Mouse (Mus musculus) cerebellum, postnatal 36 days (tissue): ENCODE results near the gene Gm10282.
A peak's percentile ranks its signal among the peaks of the same experiment; 100 is the strongest.

Source experiments
- DNase-seq, 2 experiments: peaks; one replicate each; pipeline ENCODE4 v3.0.0; 2021 to 2022; ENCODE audit warnings: mixed read lengths in 2 of 2

Gene Gm10282

GRCm38 (mm10) chr8:72305210-72305905, at the start of gene Gm10282:
TSS of gene Gm10282 (minus strand) at chr8:72305260.
- DNase-seq: no peak

DNA sequence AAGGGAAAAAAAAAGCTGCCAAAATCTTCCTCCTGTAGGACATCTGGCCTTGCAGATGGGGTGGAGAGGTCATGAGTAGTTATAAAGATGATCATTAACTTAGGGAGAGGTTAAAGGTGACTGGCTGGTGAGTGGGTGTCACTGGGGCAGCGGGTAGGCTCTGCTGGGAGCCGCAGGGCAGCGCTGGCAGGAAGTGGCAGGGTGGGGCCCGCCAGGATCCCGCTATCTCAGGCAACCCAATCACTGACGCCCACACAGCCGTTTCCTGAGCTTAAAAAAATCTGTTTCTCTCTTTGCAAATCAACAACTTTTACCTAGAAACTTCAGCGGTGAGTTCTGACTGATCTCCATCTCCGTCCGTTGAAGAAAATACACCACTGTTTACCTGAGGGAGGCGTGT, 49.2 kb upstream of the Gm10282 start:
- DNase-seq: no peak

- no peak for DNase-seq
Observed at GRCm38 (mm10) chr8:72353700-72354045, 48.6 kb upstream of the Gm10282 start.

- no peak for DNase-seq
Observed at GRCm38 (mm10) chr8:72352951-72353699, 48.1 kb upstream of the Gm10282 start.

DNA sequence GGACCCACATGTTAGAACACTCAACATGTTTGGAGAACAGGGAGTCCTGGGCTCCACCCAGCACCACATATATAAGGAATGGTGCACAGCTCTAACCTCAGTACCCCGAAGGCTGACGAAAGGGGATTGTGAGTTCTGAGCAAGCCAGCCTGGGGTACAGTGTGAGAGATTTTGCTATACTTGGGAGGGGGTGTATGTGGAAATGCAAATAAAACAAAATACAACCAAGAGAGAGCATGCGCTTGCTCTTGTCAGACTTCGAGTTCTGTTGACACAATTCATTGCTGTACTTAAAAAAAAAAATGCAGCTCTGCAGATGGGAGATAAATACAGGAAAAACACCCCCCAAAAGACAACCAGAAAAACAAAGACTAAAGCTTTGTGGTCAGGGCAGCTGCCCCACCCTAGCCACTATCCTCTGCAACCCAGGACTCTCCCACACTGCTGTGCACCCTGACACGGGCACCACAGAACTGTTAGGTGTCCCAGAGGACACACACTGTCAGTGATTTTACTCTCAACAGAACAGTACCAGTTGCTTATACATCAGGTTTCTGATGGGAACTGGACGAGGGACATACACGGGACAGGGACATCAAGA, 46.4 kb upstream of the Gm10282 start:
- no peak for DNase-seq

DNA sequence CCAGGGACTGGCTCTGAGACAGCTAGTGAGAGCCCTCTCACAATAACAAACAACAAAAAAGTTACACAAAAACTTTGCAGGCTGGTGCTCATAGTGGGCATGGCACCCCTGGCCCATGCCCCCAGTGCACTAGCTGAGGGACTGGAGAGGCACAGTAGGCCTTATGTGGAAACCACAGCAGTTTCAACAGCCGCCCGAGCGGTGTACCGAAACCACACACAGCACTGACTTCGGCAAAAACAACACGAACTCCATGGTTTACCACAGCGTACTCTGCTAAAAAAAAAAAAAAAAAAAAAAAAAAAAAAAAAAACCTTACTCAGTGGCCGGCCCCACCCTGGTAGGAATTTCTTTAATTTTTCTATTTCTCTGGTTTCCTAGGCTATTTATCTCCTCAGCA, 45.7 kb upstream of the Gm10282 start:
- DNase-seq: no peak

GRCm38 (mm10) chr8:72349838-72350237, 44.8 kb upstream of the Gm10282 start:
- no peak for DNase-seq

GRCm38 (mm10) chr8:72348956-72349355, 43.9 kb upstream of the Gm10282 start:
- no peak for DNase-seq

- DNase-seq: no peak
Observed at GRCm38 (mm10) chr8:72348114-72348513, 43.1 kb upstream of the Gm10282 start.

DNA sequence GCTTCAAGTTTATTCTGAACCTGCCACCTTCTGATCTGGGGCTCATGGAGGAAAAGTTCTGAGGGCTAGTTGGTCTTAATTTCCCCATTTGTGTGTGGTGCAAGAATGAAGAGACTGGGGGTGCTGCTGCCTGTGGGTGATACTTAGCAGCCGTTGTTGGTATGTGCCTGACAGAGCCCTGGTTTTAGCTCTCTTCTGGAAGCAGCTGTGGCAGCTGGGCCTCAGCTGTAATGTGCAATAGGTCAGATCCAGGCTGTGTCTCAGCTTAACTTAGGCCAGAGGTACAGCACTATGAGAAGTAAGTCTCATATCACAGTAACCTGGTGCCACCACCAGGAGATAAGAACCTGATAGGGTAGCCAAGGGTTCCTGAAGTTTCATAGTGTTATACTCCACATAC, 42.5 kb upstream of the Gm10282 start:
- no peak for DNase-seq

GRCm38 (mm10) chr8:72343725-72344124, 38.7 kb upstream of the Gm10282 start:
- no peak for DNase-seq

GRCm38 (mm10) chr8:72342556-72343300, 37.7 kb upstream of the Gm10282 start:
- DNase-seq: peak in 1 of 2 experiments; percentile 13

DNA sequence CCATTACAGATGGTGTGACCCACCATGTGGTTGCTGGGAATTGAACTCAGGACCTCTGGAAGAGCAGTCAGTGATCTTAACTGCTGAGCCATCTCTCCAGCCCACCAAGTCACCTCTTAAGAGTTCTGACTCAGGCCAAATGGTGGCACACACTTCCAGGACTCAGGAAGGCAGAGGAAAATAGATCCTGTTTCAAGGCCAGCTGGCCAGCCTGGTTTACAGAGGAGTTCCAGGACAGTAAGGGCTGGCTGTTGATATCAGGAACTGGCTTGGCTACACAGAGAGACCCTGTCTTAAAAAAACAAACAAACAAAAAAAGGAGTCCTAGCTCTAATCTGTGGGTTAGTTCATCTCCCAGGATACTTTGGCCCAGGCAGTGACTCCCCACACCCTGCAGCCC, 32.0 kb upstream of the Gm10282 start:
- no peak for DNase-seq

DNA sequence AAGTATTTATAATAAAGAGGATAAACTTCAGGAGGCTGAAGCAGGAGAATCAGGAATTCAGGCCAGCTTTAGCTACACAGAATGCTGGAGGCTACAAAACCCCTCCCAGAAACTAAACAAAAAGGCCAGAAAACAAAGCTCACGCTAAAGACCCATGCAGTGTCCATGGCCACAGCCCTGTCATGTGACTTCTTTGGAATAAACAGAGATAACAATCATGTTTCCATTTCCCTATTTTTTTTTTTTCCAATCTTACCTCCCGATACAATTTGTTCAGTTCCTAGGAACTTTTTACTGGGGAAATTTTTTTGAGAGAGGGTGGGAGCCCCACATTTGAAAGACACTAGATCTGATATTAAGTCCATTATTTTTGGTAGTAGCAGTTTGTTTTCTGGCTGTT, 31.2 kb upstream of the Gm10282 start:
- no peak for DNase-seq

DNA sequence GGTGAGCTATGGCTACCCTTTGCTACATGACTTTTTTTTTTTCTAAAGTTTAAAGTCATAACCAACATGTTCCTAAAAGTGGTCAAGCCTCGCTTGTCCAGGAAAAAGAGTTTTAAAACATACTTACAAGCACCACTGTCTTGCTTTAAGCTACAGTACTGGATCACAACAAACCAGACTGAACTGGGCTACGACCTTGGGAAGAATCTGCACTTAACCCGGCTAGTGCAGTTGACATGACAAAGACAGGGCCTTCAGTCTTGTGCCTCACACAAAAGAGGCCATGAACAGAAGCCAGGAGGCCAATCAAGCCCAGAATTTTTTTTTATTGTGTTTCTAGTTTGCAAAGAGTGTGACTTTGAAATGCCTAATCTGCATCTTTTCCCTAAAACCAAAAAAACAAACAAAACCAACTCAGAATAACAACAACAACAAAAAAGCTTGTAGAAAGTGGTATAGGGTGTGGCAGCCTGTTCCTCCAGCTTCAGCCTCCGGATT, 29.1 kb upstream of the Gm10282 start:
- DNase-seq: no peak

- no peak for DNase-seq
Observed at GRCm38 (mm10) chr8:72333429-72334143, 28.5 kb upstream of the Gm10282 start.

DNA sequence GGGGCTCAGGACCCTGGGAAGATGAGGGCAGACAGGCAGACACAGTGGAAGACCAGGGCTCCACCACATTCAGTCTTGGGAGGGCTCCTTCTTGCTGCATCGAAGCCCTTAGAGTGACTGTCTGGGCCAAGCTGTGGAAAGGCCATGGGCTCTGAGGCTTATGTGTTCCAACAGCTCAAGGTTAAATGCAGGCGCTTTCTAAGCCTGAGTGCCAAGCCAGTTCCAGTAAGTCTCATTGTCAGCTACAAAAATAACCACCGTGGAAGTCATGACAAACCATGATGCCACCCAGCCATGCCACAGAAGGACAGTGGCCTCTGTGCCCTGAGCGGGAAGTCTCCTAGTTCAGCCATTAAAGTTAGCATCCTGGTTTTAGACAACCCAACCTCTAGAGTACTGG, 26.6 kb upstream of the Gm10282 start:
- no peak for DNase-seq

DNA sequence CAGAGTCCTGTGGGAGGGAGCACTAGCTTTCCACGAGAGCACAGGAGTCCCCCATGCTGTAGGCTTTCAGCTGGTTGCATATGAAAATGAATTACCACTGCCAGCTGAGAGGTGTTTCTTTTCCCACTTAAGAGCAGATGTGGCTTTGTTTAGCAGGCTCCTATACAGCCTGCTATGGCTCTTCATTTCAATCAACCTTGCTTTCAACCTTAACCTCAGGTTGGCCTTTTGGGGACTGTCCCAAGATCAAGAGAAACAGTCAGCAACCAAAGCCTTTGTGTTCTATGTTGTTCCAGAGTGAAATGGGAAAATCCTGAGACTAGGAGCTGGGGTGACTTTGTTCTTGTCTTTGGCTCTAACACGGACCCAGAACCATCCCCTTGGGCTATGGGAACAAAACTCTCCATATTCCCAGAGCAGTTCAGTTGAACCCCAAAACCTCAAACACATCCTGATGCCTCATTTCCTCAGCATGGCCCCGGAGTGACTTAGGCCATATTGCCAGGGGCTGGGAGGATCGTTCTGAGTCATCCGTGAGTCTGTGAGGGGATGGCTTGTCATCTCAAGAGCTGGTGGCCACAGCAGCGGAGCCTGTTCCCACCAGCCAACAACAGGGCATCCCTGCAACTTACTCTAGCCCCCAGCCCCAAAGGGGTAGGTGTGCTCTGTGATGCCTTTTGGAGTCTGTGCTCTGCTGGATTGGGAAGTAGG, 25.9 kb upstream of the Gm10282 start:
- no peak for DNase-seq

- DNase-seq: no peak
Observed at GRCm38 (mm10) chr8:72329116-72329515, 24.1 kb upstream of the Gm10282 start.

GRCm38 (mm10) chr8:72324708-72325107, 19.6 kb upstream of the Gm10282 start:
- no peak for DNase-seq

GRCm38 (mm10) chr8:72324036-72324706, 19.1 kb upstream of the Gm10282 start:
- DNase-seq: no peak
